Comparison of ENCODE assay signal across 22 mouse cellular contexts in the genomic region with DNA sequence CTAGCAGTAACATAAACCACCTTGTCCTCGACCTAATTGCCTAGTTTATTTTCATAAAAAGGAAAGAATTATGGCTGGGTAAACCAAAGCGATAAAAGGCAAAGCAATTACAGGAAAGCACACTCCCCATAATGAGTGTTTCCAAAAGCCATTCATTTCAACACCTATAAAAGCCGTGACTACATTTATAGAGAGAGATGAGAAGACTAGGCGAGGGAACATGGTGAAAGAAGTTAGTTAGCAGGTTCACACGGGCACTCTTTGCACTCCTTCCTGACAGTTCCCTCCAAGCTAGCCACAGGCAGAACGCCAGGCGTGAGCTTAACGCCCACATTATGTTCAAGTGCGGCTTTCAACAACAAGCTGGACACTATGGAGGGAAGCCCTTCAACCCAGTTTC.
A peak's percentile ranks its signal among the peaks of the same experiment; 100 is the strongest.
DNase-seq lines count a peak whose midpoint lies in the region; ATAC-seq and TF ChIP-seq lines count a peak whose summit lies in the region.
"Had no signal": no experiment of that assay in that cellular context is flagged by ENCODE, and none has a peak within 500 bp of the region (broad histone marks: within the 10 kb centered on the region; RNA-seq: fewer than 3 reads in every experiment).

No protein-coding gene starts in this region.

- no peaks in the 10 kb centered on the region for H3K9me3 ChIP-seq in kidney, postnatal 0 days (replicated peaks; ENCODE audit: low read length)
- H3K9me3 ChIP-seq: embryonic facial prominence, embryonic 13.5 days; forebrain, embryonic 12.5 days; heart, embryonic 12.5 days; hindbrain, embryonic 10.5 days had no signal

- DNase-seq in embryo, embryonic 11 days: peak; percentile 4
- no peak for DNase-seq in embryo, embryonic 10 days (ENCODE audit: low spot score)
- DNase-seq in kidney, postnatal 0 days (ENCODE audit: low spot score): peak; percentile 33
- DNase-seq in kidney, adult 11 months: no peak
- DNase-seq in hindlimb bud, embryonic 11.5 days (ENCODE audit: extremely low spot score, low read depth, low spot score): peak; percentile 53
- no peak for DNase-seq in layer of hippocampus, adult 11-12 months (ENCODE audit: low spot score)
- no peak for DNase-seq in cerebellum, postnatal 4 days (ENCODE audit: low spot score in 2 of 2)
- DNase-seq: adrenal gland, postnatal 10 days; B cell, adult 2 months; cerebellum, adult 2 months; cerebellum, postnatal 10 days; gastrocnemius, postnatal 14 days; heart, adult 2 months had no signal

- H3K4me3 ChIP-seq in kidney, postnatal 0 days (replicated peaks; ENCODE audit: low read depth, low read length): no peak overlapping the region
- H3K4me3 ChIP-seq: embryonic facial prominence, embryonic 13.5 days; forebrain, embryonic 12.5 days; heart, adult 2 months; heart, embryonic 12.5 days; hindbrain, embryonic 10.5 days had no signal

- no peaks in the 10 kb centered on the region for H3K4me1 ChIP-seq in kidney, postnatal 0 days (replicated peaks; ENCODE audit: insufficient read depth, low read length)
- H3K4me1 ChIP-seq: embryonic facial prominence, embryonic 13.5 days; forebrain, embryonic 12.5 days; heart, embryonic 12.5 days; hindbrain, embryonic 10.5 days had no signal

- 18% methylated on average over 9 of the region's 9 CpGs for WGBS in kidney, postnatal 0 days

- no peak overlapping the region for H3K27ac ChIP-seq in kidney, postnatal 0 days
- H3K27ac ChIP-seq: embryonic facial prominence, embryonic 13.5 days; forebrain, embryonic 12.5 days; heart, adult 2 months; hindbrain, embryonic 10.5 days; hindbrain, embryonic 14.5 days had no signal

- H3K9ac ChIP-seq in kidney, postnatal 0 days (ENCODE audit: low read depth, low read length): no peak overlapping the region
- H3K9ac ChIP-seq: embryonic facial prominence, embryonic 13.5 days; forebrain, embryonic 12.5 days; heart, embryonic 12.5 days; hindbrain, embryonic 14.5 days had no signal

- no peak for ATAC-seq in kidney, postnatal 0 days (replicated peaks; ENCODE audit: low FRiP score, low read depth)
- ATAC-seq: CD4-positive, CD25-positive, alpha-beta regulatory T cell, adult 4 months; forebrain, embryonic 16.5 days; intestine, embryonic 16.5 days had no signal

- no peak for TF ChIP-seq CTCF in kidney, postnatal 0 days (IDR thresholded peaks at IDR 0.05; ENCODE audit: low read depth)

- H3K4me2 ChIP-seq in kidney, postnatal 0 days (ENCODE audit: low read length): no peak overlapping the region
- H3K4me2 ChIP-seq: embryonic facial prominence, embryonic 13.5 days; forebrain, embryonic 12.5 days; heart, embryonic 12.5 days; hindbrain, embryonic 14.5 days had no signal

- H3K36me3 ChIP-seq in kidney, postnatal 0 days (ENCODE audit: insufficient read depth, low read length): no peaks in the 10 kb centered on the region
- H3K36me3 ChIP-seq: embryonic facial prominence, embryonic 13.5 days; forebrain, embryonic 12.5 days; G1E; heart, embryonic 12.5 days; hindbrain, embryonic 10.5 days had no signal

- H3K27me3 ChIP-seq in kidney, postnatal 0 days (ENCODE audit: insufficient read depth, low read length): no peaks in the 10 kb centered on the region
- H3K27me3 ChIP-seq: embryonic facial prominence, embryonic 13.5 days; forebrain, embryonic 12.5 days; heart, embryonic 12.5 days had no signal

Comparison
In these comparisons a context has a peak if more than half of its experiments do, and no peak if none do; other contexts are left out.
1. DNase-seq: peak in embryo, embryonic 11 days (single experiment), kidney, postnatal 0 days (single experiment) and hindlimb bud, embryonic 11.5 days (single experiment); none in embryo, embryonic 10 days (single experiment), kidney, adult 11 months (single experiment), layer of hippocampus, adult 11-12 months (single experiment) and cerebellum, postnatal 4 days (0 of 2).